Mouse (Mus musculus): ENCODE results near the gene Thsd1.
A peak's percentile ranks its signal among the peaks of the same experiment; 100 is the strongest.

Thsd1 gene

DNA sequence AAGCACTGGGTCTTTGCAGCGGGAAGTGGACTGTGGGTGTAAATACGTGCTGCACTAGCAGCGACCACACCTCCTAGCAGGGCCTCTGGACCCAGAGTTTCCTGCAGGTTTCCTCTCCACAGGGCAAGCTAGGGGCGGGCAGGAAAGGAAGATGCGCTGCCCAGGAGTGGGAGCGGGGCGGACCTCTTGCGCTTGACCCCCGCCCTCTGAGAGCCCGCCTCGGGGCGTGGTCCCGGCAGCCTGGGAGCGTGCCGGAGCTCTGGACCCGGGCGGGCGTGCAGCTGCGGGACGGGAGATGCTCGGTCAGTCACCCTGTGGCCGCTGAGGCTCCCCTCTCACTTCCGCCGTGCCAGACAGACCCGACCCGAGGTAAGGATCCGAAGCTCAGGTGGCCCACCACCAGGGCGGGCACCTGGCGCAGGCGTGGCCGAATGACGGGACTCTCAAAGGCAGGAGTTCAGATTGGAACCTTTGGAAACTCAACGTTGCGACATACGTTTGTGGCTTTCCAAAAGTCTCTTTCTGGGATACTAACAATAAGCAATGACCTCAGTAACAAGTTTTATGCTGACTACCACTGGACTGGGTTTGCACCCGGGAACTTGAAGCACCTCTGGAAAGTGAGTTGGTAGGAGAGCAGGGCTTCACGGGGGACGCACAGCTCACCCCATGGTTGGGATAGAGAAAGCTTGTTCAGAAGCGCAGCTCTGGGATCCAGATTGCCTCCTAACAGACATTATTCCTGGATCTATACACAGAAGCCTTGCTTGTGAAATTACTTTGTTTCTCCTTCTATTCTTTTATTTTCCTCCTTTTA is at the start of gene Thsd1:
TSS of gene Thsd1 (plus strand) at position 253 of the 817 bp plus-strand sequence.
- peak; percentile 77 for DNase-seq (ENCODE audit: extremely low spot score)

DNA sequence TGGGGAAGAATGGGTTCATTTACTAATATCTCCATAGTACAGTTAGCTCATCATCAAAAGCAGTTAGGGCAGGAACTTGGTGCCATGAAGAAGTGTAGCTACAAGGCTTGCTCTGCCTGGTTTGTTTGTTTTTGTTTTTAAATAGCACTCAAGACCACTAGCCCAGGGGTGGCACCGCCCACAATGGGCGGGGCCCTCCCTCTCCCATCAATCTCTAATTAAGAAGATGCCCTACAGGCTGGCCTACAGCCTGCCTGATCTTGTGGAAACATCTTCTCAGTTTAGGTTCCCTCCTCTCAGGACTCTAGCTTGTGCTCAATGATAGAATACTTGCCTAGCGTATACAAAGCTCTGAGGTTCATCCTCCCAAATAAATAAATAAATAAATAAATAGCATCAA is 42.2 kb upstream of the Thsd1 start:
- peak; percentile 60 for DNase-seq (ENCODE audit: extremely low spot score)

DNA sequence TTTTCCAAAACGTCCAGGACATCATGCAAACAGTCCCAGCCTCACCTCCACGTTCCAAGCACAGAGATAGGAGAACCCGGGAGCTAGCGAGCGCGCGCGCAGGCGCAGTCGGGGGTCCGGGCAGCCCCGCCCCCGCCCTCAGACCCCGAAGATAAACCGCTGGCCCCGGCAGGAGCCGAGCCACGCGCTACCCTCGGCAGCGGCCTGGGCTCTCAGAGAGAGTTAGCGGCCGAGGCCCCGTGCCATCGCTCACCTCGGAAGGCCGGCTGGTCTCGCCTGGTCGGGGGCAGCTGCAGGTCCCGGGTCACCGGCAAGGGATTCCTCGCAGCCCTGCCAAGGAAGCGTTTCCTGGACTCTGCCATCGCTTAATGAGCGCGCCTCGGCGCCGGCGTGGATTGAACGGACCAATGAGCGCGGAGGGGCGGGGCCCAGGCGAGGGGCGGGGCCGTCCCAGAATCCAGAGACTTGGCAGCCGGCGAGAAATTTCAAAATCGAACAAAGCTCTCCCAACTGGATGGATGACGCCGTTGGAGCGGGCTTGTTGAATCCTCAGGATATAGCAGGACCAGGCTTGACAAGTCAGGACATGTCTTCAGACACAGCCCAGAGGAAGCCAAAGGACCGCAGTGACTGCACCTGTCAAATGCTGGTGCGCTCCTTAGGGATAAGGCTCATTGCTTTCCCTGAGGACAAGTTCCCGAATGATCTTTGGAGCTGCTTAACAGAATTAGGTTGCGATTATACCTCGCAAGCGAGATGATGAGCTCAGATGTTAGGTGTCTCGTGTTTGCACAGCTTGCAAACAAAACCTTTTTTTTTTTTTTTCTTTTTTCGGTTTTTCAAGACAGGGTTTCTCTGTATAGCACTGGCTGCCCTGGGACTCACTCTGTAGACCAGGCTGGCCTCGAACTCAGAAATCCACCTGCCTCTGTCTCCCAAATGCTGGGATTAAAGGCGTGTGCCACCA is 41.4 kb upstream of the Thsd1 start, which contains the start of gene Ckap2:
TSS of gene Ckap2 (minus strand) at position 389 of the 967 bp plus-strand sequence.
- DNase-seq (ENCODE audit: extremely low spot score) = peak; percentile 97

- DNase-seq (ENCODE audit: extremely low spot score) = peak; percentile 90
Measured at GRCm38 (mm10) chr8:22192660-22193431, 34.3 kb upstream of the Thsd1 start, which contains the start of gene Vps36. Vps36 (plus strand) TSS chr8:22192809.

- DNase-seq (ENCODE audit: extremely low spot score) = no peak
Measured at GRCm38 (mm10) chr8:22193432-22194010, 33.6 kb upstream of the Thsd1 start.

- no peak for DNase-seq (ENCODE audit: extremely low spot score)
Measured at GRCm38 (mm10) chr8:22197914-22198313, 29.2 kb upstream of the Thsd1 start.

- no peak for DNase-seq (ENCODE audit: extremely low spot score)
Measured at GRCm38 (mm10) chr8:22199481-22199880, 27.6 kb upstream of the Thsd1 start.

- DNase-seq (ENCODE audit: extremely low spot score) = no peak
Measured at GRCm38 (mm10) chr8:22207535-22207934, 19.6 kb upstream of the Thsd1 start.

DNA sequence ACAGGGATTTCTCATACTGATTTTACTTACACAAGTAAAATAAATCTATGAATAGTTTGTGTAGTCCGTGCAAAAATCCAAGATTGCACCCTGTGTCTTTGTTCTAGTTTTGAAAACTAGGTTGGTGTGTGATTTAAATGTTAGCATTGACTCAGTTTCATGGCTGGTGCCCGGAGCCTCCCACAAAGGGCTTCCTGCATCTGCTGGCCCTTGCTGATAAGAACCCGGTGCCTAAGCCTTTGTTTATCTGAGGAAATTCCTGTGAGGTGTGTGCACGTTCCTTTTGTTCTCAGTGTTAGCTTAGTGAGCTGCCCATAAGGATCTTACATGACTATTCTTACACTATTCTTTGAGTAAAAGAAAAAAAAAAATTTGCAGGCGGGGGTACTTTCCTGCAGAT is 18.1 kb upstream of the Thsd1 start:
- no peak for DNase-seq (ENCODE audit: extremely low spot score)

- no peak for DNase-seq (ENCODE audit: extremely low spot score)
Measured at GRCm38 (mm10) chr8:22214826-22215225, 12.3 kb upstream of the Thsd1 start.

- no peak for DNase-seq (ENCODE audit: extremely low spot score)
Measured at GRCm38 (mm10) chr8:22226361-22226760, 752 bp upstream of the Thsd1 start.

GRCm38 (mm10) chr8:22228621-22229020 is 1.5 kb downstream of the Thsd1 start:
- DNase-seq (ENCODE audit: extremely low spot score) = no peak

GRCm38 (mm10) chr8:22242986-22243385 is 15.9 kb downstream of the Thsd1 start:
- DNase-seq (ENCODE audit: extremely low spot score) = no peak

GRCm38 (mm10) chr8:22245663-22246062 is 18.6 kb downstream of the Thsd1 start:
- DNase-seq (ENCODE audit: extremely low spot score) = no peak

DNA sequence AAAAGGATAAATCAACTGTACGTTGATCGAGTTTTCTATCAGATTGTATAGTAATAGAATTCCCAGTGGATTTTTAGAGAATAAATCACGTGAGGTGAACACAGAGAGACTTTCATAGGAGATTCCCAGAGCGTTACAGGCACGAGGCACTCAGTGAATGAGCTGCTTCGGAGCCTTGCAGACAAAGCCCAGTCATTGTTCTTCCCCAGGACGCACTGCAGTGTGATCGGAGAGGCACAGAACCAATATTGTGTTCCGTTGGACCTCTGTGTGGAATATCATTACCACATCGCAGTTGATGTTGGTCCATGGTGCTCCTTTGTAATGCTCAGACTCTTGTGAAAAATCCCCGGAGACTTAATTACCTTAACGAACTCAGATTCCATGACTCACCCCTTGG is 20.8 kb downstream of the Thsd1 start:
- DNase-seq (ENCODE audit: extremely low spot score) = no peak

GRCm38 (mm10) chr8:22249080-22249479 is 22.0 kb downstream of the Thsd1 start:
- no peak for DNase-seq (ENCODE audit: extremely low spot score)

GRCm38 (mm10) chr8:22258946-22259450 is 31.9 kb downstream of the Thsd1 start:
- DNase-seq (ENCODE audit: extremely low spot score) = no peak

- no peak for DNase-seq (ENCODE audit: extremely low spot score)
Measured at GRCm38 (mm10) chr8:22259531-22259930, 32.4 kb downstream of the Thsd1 start.

DNA sequence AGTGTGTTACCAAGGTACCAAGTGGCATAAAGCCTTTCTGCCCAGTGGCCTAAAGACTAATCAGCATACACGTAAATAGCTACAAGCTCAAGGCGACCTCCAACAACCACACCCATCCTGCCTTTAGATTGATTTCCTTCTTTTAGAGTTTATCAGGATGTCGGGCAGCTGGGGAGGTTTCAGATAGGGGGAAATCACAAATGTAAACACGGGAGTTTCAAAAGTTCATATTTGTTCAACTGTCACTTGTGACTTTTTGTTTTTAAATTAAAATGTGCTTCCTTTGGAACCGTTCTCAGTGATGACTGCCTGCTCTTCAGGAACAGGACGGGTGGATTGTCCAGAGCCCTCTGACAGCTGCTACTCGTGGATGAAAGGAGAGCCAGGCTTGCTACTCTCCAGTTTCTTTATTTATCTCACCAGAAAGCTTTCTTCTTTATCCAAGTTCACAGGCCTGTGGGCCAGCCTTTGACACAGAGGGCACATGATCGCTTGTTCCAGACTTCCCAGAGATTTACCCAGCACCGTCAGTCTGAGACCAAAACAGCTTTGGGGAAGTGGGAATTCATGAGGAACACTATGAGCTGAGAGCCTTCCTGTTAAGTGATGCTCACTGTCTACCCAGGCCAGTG is 33.1 kb downstream of the Thsd1 start:
- no peak for DNase-seq (ENCODE audit: extremely low spot score)

DNA sequence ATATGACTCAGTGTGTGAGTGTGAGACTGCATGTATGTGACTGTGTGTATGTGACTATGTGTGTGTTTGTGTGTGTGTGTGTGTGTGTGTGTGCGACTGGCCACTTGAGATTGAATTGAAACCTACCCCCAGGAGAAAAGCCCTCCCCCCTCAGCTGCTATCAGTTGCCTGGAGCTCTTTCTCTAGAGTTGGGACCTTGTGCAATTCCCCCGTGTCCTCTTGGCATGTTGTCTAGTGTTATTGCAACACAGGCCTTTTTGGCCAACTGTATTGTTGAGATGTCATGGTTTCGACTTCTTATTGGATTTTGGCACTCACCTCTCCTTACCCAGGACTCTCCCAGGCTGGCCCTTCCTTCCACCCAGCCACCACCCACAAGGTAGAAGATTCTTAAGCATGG is 35.2 kb downstream of the Thsd1 start:
- no peak for DNase-seq (ENCODE audit: extremely low spot score)

DNA sequence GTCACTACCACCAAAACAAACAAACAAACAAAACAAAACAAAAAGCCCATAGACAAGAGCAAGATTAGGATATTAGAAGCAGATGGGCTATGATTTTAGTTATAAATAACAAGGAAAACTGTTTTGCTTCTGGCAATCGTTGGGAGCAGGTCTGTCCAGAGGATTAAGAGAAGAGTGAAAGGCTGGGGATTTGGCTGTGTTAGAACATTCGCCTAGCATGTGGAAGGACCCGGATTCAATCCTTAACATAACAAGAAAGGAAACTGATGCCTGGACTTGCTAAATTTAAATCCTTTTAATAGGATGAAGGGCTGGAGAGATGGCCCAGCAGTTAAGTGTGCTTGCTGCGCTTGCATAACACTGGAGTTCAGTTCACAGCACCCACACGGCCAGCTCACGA is 37.2 kb downstream of the Thsd1 start:
- DNase-seq (ENCODE audit: extremely low spot score) = no peak

Data from embryo, embryonic 9.5 days (tissue).